Mouse (Mus musculus): ENCODE data around the gene Mark3.

DNA sequence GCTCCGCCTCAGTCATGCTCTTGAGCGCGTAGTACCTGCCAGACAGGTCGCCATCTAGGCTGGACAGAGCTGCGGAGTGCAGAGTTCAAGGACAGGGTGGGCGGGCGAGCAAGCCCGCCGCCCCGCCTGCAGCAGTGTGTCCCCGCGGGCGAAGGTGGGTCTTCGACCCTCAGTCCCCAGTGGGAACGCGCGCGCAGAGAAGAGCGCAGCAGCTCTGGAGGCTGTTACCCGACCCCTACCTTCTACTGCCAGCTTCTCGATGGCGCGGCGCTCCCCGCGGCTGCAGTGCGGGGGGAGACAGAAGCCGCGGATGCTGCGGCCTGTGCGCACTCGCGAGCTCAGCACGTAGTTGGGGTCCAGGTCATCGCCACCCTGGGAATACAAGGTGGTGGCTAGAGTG is 96.7 kb downstream of the Mark3 start:
- TF ChIP-seq POLR2A (IDR thresholded peaks at IDR 0.05; ENCODE audit: insufficient read length, low read depth): no peak
- no peak for TF ChIP-seq MAX (IDR thresholded peaks at IDR 0.05; ENCODE audit: low read depth)
- TF ChIP-seq POLR2AphosphoS2 (IDR thresholded peaks at IDR 0.05; ENCODE audit: insufficient read length, low read depth): no peak

Measured in myocyte (in vitro differentiated cells).